Mouse (Mus musculus): ENCODE data around the gene Ccdc126.

Ccdc126 gene

DNA sequence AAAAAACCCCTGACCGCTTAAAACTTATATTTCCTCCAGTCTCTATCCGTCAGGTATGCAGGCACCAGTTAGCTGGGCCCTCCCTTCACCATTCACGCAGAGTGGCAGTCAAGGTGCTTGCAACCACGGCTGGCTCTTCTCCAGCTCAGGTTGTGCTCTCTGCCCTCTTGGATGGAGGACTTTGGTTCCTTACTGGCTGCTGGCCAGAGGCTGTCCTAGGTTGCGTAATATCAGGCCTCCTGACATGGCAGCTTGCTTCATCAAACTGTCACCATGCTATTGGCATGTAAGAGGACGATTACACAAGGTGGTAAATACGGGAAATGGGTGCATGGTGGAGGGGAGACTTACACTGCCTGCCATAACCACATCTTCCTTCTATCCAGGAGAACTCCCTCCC is 30.8 kb downstream of the Ccdc126 start:
- no peak for DNase-seq

DNA sequence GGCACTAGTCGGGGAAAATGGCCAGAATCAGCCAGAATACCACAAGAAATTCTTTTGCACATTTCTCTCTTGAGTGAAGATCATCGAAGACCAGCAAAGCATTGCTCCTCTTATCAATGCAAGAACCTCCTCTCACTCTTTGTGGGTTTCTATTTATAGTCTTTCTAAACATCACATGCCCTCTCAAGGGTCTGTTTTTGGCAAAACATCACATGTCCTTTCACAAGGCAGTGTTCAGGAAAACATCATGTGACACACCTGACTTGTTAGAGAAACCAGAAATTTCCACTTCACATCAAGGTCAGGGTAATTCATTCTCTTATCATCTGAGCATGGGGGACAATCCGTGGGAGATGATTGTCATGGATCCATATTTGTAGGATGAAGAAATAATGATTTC is 35.5 kb downstream of the Ccdc126 start:
- no peak for DNase-seq

DNA sequence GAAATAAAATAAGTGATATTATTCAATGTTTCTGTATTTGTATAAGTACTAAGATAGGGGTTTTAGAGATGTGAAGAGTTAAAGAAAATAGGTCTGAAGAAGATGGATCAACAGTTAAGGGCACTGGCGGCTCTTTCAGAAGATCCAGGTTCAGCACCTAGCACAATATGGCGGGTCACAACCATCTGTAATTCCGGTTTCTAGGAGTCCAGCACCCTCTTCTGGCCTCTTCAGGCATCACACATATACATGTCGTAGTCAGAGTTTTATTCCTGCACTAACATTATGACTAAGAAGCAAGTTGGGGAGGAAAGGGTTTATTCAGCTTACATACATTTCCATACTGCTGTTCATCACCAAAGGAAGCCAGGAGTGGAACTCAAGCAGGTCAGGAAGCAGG is 36.1 kb downstream of the Ccdc126 start:
- DNase-seq, result no peak

DNA sequence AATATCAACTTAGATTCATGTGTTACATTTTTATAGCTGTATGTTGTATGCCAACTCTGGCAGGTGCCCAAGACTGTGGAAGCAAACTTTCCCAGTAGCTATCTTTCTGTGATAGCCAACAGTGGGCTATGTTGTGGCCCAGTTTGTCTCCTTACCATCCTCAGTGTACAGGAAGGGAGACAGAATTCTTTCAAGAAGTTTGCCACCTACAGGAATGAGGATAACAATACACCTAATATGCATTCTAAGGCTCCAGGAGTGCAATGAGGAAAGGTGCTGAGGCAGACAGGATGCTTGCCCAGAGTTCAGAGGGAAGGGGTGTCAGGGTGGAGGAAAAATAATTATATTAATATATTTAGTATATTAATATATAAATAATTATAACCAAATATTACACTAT is 41.3 kb downstream of the Ccdc126 start:
- DNase-seq, result no peak

DNA sequence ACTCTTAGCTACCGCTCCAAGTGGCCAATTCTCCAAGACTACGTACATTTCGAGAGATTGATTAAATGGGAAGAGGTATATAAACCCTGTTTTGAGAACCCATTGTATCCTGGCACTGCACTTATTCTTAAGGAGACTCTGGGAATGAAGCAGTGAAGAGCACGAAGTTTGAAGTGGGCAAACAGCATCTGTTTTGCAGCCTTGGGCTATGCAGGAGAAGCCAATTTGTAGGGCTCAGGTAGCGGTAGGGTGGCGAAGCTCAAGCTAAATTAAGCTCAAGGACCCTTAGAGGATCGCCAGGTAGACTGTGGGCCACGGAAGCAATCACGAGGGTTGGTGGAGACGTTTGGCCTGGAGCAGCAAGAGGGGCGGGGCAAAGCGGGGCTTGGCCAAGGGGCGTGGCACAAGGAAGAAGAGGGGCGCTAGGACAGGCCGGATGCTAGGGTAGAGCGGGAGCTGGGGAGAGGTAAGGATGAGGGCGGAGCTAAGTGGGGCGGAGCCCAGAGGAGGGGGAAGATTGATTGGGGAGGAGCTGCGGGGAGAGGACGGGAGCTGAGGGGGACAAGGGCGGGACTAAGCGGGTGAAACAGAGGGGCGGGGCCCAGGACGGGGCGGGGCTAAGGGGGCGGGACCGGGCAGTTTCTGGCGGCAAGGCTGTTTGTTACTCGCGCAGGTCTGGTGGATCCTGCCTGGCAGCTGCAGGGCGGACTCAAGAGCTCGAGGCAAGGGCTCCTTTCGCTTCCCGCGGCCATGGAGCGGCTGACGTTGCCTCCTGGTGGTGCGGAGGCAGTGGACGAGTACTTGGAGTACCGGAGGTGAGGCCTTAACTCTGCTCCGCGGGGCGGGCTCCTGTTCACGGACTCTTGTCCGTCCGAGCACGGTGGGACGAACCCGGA is 48.3 kb downstream of the Ccdc126 start, which contains the start of gene Fam221a:
Gene Fam221a, plus strand, starts transcription at position 581 of the 896 bp plus-strand sequence.
- DNase-seq, result peak; percentile 57 to 66

DNA sequence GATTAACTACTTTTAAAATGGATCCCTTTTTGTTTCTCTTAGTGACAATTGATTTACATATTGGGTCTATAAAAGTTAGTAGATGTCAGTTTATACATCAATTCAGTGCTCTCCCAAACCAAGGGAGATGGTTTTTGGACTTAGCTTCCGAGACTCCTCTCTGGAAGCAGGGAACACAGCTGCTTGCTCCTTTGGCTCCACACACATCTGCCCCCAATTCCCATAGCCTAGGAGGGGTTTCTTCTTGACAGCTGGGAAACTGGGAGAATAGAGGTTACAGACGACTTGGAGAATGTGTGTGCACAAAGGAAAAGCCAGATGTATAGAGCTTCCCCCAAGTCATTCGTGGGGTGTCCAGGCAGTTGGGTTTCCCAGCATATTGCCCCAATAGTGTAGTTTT is 49.1 kb downstream of the Ccdc126 start:
- no peak for DNase-seq

DNA sequence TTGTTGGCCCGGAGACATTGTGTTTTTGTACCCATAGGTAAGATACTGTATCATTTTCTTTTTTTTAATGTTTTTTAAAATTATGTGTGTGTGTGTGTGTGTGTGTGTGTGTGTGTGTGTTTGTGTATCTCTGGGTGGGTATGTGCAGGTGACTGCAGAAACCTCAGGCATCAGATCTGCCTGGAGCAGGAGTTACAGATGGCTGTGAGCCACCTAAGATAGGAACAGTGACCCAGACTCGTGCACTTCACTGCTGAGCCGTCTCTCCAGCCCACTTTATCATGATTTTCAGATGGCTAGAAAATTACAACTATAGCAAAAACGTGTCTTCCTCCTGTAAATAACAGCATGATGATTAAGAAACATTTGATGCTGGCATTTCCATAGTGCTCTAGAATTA is 53.6 kb downstream of the Ccdc126 start:
- DNase-seq, result no peak

DNA sequence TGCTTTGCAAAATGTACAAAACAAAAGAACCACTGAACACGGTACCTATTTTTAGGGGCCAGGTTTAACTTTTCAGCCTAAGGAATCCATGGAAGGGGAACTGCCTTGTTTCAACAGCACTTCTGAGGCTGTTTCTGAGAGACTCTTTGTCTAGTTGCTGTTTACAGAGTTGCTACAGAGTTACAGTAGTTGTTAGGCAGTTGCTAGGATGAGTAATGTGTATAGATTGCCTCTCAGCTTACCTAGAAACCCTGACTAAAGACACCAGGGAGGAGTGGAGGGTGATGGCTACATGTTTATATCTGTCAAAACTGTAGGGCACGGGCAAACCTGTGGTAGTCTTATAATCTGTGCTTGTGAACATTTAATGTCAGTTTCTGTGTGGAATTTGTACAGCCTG is 54.9 kb downstream of the Ccdc126 start:
- no peak for DNase-seq

DNA sequence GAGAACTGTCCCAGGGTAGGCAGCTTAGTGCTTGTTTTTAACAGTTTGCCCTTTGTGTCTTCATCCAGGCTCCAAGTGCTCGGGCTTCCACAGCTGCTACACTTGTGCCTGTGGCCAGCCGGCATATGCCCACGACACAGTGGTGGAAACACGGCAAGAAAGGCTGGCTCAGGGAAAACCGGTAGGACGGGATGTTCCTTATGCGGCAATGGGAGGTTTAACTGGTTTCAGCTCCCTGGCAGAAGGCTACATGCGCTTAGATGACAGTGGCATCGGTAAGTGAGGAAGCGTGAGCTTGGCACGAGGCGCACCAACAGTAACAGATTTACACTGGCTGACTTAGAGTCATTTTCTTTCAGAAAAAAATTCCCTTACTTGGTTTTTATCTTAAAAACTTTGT is 59.3 kb downstream of the Ccdc126 start:
- DNase-seq, result no peak
